Mouse (Mus musculus) spleen, postnatal 4 days (tissue): Measurements from ENCODE around the gene Tubb3.
A peak's percentile ranks its signal among the peaks of the same experiment; 100 is the strongest.
"Not testable (repeated sequence)": the region's sequence is repeated elsewhere in the genome, so short reads cannot be mapped to it uniquely, and the experiment has no call there.

Experiments used
- DNase-seq, 2 experiments: peaks; one replicate each; pipeline ENCODE4 v3.0.0; 2022; ENCODE audit warnings: low spot score in 2 of 2

Tubb3 gene

DNA sequence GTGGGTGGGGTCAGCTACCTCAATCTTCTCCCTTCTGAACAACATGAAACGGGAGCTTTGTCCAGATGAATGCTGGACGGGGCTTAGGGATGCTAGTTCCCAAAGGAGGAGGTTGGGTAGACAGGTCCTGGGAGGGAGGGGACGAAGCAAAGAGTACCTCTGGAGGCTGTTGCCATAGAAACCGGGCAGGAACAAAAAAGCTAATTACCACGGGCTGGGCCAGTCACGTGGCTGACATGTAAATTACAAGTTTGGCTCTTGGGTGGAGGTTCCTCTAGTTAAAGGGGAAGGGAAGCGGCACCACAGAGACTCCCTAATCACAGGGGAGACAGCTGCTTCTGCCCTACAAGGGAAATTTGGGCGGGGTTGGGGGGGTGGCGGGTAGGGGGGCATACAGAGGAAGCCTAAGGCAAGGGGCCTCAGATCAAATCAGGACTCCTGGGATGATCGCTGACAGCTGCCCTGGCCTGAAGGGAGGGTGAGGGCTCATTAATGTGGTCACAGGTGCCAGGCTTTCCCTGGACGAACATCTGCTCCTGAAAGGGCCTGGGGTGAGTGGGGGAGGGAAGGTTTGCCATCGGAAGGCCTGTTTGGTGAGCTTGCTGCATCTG is 1.4 kb downstream of the Tubb3 start:
- peak in 1 of 2 experiments; percentile 64 for DNase-seq

DNA sequence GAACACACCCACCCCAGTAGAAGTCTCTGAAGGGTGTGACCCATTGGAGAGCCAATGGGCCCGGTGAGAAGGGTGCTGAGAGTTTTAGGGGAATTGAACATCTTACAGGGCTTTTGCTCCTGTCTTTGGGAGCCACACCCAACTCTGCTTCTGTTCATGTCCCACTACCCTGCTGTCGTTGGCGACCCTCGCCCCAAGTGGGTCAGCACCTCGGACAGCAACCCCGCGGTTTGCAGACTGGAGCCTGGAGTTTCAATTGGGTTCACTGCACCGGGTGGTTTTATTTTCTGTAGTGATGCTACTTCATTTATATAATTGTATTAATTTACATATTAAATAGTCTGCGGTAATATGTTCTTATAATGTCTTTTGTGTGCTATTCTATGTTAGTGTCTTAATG is 3.0 kb downstream of the Tubb3 start:
- no peak for DNase-seq

DNA sequence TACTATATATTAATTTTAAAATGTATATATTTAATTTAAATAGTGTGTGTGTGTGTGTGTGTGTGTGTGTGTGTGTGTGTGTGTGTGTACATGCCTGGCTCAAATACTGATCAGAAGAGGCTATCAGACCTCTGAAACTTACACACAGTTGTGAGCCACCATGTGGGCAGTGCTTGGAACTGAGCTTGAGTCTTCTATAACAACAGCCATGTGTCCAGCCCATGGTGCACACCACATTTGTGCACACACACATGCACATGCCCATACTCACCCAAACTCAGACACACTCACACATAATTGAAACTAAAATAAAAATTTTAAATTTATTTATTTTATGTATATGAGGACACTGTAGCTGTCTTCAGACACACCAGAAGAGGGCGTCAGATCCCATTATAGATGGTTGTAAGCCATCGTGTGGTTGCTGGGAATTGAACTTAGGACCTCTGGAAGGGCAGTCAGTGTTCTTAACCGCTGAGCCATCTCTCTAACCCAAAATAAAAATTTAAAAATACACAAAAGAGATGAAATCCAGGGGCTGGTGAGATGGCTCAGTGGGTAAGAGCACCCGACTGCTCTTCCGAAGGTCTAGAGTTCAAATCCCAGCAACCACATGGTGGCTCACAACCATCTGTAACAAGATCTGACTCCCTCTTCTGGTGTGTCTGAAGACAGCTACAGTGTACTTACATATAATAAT is 3.9 kb downstream of the Tubb3 start:
- DNase-seq: not testable (repeated sequence)

DNA sequence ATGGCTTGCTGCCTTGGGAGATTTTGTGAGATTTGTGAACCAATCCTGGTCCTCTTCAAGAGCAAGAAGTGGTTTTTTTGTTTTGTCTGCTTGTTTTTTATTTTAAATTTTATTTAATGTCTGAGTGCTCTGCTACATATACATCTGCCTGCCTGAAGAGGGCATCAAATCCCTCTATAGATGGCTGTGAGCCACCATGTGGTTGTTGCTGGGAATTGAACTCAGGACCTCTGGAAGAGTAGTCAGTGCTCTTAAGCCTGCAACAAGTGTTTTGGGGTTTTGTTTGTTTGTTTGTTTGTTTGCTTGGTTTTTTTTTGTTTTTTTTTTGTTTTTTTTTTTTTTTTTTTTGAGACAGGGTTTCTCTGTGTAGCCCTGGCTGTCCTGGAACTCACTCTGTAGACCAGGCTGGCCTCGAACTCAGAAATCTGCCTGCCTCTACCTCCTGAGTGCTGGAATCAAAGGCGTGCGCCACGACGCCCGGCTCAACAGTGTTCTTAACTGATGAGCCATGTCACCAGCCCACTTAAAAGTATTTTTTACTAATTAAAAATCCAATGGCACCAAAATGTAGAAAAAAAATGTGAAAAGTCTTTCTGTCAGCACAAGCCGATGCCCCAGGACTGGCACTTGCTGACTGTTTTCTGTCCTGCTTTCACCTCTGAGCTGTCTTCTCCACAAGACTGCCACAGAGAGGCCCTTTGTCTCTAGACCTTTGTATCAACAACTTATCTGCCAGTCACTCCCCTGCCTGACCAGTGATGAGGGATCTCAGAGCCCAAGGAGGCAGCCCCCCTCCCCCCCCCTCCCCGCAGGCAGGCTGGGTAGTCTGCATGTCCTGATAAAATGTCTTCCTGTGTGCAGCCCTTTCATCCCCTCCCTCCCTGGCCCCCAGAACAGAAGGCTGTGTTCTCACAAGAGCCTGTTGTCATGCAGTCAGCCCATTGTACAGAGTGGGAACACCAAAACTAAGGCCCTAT is 5.0 kb downstream of the Tubb3 start:
- DNase-seq: no peak

DNA sequence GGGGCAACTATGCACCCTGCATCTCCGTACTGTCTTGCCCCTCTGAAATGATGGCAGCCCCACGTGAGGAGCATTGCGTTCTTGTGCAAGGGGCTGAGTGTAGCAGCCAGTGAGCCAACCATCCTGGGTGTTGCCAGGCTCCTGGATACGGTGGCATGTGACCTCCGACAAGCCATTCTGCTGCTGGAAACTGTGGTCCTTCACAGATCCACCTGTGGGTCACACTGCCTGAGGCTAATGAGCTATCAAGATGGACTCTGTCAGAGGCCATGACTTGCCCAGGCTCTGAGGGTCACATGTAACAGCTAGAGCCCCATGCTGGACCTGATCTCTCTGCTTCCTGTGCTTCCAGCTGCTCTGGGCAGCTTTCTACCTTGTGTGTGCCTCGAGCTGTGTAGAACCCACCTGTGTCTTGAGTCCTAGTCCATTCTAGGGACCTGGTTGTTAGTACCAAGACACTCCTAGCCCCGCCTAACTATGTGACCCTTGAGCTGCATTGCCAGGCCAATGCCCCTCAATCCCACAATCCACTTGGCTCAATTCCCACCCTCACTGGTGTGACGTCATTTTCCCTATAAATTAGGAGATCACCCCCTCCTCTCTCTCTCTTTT is 5.8 kb downstream of the Tubb3 start:
- DNase-seq: peak in 1 of 2 experiments; percentile 60

DNA sequence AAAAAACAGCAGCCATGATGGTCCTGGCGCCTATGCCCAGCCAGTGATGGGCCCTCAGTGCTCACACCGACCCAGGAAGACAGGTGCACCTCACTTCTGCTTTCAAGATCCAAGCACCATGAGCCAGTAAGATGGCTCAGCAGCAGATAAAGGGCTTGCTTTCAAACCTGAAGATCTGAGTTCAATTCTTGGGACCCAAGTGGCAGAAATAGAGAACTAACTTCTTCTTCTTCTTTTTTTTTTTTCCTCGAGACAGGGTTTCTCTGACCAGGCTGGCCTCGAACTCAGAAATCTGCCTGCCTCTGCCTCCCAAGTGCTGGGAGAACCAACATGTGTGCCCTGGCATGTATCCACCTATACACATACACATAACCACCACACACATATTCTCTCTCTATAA is 8.5 kb downstream of the Tubb3 start:
- no peak for DNase-seq

DNA sequence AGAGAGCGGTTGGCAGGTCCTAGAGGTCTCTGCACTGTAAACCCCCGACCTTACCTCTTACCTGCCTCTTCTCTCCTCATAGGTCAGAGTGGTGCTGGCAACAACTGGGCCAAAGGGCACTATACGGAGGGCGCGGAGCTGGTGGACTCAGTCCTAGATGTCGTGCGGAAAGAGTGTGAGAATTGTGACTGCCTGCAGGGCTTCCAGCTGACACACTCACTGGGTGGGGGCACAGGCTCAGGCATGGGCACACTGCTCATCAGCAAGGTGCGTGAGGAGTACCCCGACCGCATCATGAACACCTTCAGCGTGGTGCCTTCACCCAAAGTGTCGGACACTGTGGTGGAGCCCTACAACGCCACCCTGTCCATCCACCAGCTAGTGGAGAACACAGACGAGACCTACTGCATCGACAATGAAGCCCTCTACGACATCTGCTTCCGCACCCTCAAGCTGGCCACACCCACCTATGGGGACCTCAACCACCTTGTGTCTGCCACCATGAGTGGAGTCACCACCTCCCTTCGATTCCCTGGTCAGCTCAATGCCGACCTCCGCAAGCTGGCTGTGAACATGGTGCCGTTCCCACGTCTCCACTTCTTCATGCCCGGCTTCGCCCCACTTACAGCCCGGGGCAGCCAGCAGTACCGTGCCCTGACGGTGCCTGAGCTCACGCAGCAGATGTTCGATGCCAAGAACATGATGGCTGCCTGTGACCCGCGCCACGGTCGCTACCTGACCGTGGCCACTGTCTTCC is 9.5 kb downstream of the Tubb3 start:
- DNase-seq: peak in 1 of 2 experiments; percentile 59

DNA sequence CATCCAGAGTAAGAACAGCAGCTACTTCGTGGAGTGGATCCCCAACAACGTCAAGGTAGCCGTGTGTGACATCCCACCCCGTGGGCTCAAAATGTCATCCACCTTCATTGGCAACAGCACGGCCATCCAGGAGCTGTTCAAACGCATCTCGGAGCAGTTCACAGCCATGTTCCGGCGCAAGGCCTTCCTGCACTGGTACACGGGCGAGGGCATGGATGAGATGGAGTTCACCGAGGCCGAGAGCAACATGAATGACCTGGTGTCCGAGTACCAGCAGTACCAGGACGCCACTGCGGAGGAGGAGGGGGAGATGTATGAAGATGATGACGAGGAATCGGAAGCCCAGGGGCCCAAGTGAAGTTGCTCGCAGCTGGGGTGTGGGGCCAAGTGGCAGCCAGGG is 10.1 kb downstream of the Tubb3 start:
- DNase-seq: no peak

DNA sequence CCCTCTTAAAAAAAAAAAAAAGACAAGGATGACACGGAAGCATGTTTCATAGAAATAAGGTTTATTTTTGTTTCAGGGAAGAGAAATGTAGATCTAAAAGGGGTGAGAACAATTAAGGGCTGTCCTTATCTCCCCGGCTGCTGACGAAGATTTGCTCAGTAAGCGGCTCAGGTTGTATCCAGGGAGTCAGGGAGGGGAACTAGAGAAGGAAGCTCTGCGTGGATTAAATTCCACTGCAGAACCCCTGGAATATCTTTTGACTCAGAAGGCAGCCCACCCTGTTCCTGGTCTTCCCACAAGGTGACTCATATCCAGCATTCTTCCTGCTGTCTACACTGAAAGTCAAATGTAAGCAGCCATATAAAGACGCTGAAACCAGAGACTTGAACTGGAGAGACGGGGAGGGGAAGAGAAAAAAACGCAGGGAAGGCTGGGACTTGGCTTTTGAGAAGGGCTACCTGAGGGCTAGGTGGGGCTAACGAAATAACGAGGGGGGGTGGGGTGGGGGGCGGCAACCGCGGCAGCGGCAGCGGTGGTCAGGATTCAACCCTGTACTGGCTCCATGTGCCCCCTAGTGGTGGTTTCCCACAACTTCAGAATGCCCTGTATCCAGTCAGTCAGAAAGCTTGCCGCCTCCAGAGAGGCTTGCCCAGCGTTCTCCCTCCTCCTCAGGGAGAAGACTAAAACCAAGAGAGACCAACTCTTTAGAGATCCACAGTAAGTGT is 11.0 kb downstream of the Tubb3 start:
- DNase-seq: peak; percentile 68 to 84

DNA sequence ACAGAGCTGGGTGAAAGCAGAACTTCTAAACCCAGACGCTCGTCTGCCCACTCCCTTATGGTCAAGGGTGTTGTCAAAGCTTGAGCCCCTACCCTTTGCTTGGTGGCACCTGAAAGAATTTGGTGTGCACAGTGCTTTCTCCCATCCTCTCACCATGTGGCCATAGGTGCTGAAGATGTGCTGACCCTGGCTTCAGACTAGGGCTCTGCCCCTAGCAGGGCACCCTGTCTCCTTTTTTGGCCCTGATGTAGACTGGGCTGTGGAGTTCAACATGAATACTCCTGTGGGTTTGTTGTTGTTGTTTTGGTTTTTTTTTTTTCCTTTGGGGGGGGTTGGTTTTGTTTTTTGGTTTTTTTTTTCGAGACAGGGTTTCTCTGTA is 11.5 kb downstream of the Tubb3 start:
- DNase-seq: no peak

DNA sequence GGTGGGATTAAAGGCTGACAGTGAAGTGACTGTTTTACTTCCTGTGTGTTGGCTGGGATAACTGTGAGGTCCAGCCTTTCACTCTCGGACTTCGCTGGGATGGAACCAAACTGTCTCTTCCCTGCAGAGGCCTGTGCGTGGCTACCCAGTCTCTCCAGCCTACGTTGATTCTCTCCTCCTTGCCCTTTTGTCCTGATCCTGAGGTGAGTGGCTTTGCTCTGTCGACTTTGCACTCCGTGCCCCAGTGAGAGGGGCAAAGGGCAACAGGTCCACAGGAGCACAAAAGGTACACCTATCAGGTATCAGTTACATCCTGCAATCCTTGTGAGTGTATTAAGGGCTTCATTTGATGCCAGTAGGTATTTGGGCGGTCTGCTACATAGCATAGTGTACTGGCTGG is 12.2 kb downstream of the Tubb3 start, which contains the start of gene Def8:
TSS of gene Def8 (plus strand) at position 87 of the 400 bp plus-strand sequence.
- no peak for DNase-seq

DNA sequence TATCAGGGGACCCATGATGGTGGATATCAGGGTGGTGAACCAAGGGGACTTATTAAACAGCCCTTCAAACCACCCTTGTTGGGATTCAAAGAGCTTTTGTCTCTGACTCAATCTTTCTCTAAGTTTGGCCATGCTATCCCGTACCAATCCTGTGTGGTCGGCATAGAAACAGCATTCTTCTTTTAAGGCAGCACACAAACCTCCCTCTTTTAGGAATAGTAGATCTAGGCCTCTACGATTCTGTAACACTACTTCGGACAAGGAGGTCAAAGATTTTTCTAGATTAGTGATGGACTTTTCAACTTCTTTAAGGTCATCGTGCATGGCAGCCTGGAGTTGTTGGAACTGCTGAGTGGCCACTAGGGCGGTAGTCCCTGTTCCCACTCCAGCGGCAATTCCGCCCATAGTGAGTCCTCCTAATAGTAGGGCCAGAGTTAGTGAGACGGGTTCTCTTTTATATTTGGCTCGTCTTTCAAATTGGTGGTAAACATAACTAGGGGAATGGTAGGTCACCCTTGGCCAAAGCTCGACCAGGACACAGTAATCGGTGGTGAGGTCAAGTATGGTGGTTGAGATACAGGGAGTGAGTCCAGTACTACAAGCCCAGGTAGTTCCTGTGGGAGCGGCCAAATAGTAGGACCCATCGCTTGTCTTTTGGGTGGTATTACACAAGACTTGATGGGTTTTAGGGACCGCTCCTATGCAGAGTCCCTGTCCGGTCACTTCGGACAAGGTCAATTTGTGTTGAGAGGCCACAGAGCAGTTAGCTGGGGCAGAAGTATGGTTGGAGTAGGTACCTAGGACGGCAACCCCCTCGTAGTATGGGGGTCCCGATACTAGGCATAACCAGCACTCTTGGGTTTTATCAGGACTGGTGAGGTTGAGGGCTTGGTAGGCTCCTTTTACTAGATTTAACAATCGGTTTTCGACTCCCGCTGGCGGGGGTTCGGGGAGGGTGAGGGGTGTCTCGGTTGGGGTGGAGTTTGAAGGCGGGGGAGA is 15.6 kb downstream of the Tubb3 start:
- no peak for DNase-seq

DNA sequence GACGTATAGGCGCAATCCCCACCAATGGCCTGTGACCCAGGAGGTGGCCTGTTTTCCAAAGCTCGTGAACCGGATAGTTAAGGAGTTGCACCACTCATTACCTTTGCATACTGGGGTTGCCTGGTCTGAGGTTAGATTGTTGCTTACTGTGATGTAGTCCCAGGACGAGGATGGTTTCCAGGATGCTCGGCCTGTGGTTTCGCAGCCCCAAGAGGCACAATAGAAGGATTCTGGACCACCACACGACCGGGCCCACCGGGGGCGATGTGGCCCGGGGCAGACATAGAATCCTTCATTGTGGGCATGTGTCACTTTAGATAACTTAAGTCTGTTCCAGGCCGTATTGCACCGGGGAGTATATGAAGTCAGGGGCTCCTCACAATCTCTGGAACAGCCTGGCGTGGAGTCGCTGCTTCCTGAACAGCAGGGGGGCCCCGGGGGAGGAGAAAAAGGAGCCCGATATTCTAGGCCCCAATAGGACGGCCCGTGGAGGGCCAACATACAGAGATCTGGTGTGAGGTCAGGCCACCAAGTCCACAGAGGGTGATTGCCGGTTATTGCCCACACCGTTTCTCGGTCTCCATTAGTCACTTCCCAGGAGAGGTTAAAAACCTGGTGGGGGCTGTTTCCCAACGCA is 16.5 kb downstream of the Tubb3 start:
- DNase-seq: no peak

DNA sequence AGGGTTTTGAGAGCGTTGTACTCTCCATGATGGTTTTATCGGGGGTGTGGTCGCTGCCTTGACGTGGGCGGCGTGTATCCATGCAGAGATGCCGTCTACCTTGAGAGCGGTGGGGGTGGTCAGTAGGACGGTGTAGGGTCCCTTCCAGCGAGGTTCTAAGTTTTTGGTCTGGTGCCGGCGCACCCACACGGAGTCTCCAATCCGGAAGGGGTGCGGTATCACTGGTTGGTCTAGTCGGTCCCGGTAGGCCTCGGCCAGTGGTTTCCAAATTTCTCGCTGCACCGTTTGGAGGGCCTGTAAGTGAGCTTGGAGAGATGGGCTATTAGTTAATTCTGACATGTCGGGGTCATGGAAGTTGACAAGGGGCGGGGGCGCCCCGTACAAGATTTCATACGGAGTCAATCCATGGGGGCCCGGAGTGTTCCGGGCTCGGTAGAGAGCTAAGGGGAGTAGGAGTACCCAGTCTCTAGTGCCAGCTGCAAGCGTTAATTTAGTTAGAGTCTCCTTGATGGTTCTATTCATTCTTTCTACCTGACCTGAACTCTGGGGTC is 17.2 kb downstream of the Tubb3 start:
- DNase-seq: no peak

DNA sequence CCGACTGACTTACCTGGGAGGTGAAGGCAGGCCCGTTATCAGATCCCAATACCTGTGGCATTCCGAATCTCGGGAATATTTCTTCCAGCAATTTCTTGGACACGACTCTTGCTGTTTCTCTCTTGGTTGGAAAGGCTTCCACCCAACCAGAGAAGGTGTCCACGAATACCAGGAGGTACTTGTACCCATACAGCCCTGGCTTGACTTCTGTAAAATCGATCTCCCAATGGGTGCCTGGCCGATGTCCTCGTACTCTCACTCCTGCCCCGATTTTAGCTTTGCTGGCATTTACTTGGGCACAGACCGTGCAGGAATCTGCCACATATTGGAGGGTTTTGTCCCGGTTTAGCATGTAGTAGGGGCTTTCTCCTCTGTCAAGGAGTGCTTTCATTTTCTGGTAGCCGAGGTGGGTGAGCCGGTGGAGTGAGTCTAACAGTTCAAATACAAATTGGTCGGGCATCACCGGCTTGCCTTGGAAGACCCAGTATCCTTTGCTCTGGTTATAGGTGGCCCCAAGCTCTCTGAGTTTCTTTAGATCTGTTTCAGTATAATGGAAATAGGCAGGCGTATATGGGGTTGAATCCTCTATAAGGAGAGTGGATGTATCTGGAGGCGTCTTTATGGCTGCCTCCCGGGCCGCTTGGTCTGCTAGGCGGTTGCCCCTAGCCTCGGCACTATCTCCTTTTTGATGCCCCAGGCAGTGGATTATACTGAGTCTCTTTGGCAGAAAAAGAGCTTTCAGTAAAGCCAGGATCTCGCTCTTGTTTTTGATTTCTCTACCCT is 17.9 kb downstream of the Tubb3 start:
- DNase-seq: no peak

DNA sequence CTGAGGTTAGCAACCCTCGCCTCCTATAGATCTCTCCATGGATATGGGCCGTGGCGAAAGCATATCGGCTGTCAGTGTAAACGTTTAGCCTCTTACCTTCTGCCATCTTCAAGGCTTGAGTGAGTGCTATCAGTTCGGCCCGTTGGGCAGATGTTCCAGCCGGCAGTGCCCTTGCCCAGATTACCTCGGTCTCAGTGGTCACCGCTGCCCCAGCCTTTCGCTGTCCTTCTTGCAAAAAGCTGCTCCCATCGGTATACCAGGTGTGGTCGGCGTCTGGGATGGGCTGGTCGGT is 18.4 kb downstream of the Tubb3 start:
- not testable (repeated sequence) for DNase-seq

DNA sequence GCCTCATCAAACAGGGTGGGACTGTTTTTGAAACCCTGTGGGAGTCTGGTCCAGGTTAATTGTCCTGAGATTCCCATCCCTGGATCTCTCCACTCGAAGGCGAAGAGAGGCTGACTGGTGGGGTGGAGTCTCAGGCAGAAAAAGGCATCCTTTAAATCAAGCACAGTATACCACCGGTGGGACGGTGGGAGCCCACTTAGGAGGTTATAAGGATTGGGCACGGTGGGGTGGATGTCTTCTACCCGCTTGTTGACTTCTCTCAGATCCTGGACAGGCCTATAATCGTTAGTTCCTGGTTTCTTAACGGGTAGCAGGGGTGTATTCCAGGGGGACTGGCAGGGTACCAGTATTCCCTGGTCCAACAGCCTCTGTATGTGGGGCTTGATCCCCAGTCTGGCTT is 19.7 kb downstream of the Tubb3 start:
- not testable (repeated sequence) for DNase-seq
